Mouse (Mus musculus) liver, postnatal 0 days (tissue): ENCODE results near the gene Ttll11.

ENCODE experiments used
- CTCF ChIP-seq: sonication (generic); IDR thresholded peaks from 2 replicates; pipeline ENCODE4 v1.5.1; 2016; ENCODE audit warnings: antibody characterized with exemption, low read depth
- EP300 ChIP-seq: IDR thresholded peaks from 2 replicates; pipeline ENCODE4 v1.6.1; 2016; ENCODE audit warnings: antibody characterized with exemption, low read depth, mild to moderate bottlenecking

DNA sequence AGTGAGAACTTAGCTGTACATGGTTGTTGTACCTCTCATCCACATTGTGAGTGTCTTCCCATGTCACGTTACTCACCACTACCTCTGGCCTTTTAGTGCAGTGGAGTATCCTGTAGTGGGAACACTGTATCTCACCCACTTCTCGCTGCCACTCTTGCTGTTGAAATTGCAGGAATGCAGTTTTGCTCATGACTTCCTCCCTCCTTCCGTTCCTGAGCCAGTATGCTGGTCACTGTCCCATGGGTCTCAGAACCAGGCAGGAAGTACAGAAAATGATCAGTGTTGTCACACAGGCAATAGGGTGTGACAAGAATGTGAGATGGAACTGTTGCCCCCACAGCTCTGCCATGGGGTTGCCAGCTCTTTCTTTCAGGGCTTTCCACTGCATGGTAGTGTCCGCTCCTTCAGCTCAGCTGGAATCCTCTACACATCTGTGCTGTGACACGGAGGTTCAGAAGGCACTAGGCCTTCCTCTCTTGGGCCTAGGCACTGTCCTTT, 261.7 kb downstream of the Ttll11 start:
- no peak for TF ChIP-seq CTCF
- no peak for TF ChIP-seq EP300
